Mouse (Mus musculus) cerebellum, adult 18-20 months (tissue): ENCODE data around the gene Smco3.

Experiments
- DNase-seq, 2 experiments: peaks; one replicate each; pipeline ENCODE4 v3.0.0; 2021

Smco3 gene

DNA sequence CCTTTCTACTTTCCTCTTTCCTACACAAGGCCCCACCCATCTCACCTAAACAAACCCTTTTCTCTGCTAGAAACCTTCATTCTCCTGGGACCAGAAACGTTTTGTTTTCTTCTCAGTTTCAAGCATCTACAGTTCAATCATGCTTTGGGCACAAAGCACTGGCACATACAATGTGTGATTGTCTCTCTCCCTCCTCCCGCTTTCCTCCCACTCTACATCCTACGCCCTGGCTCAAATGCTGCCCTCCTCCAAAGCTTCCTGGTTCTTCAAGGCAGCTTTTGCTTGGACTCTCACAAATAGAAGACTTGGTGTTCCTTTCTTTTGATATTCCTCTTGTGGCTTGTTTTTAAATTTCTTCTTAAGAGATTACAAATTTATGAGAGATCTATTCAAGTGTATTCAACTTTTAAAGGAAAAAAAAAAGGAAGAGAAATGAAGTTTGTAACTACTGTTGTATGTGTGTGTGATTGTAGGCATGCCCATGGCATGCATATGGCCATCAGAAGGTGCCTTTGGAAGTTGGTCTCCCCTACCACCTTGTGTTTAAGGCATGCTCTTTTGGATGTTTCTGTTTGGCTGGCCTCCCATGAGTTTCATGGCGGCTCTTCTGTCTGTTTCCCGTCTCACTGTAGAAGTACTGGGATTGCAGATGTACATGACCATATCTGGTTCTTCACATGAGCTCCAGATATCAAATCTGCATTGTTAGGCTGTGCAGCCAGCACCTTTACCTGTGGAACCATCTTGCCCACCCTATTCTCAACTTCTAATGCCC is 10.6 kb upstream of the Smco3 start:
- DNase-seq = no peak

DNA sequence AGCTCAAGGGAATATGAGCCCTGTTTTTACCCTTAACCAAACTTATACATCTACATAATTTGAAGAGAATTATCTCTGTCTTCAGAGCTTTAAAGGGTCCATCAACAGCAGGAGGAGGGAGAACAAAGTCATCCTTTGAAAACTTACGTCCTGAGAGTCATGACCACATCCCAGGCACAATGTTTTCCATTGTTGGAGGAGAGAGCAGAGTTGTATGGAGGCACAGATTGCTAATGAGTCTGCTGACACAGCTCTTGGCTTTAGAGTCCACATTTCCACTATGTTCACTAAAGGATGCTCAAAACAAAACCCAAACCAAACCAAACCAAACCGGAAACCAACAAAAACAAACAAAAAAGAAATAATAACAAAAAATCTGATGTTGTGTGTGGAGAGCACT is 9.7 kb upstream of the Smco3 start:
- no peak for DNase-seq

DNA sequence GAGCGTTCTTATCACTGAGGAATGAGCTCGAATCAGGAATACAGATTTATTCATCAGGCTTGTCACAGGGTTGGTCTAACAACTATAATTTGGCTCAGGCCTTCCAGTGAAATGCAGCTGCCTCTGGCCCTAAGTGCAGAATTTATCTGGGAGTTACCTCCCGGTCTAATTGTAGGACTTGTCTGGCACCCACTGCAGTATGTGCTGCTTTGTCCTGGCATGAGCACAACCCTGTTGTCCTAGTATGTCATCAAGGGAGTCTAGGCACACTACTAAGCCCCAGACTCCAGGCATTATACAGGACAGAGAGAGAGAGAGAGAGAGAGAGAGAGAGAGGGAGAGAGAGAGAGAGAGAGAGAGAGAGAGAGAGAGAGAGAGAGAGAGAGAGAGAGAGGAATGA is 2.1 kb upstream of the Smco3 start:
- DNase-seq = no peak

DNA sequence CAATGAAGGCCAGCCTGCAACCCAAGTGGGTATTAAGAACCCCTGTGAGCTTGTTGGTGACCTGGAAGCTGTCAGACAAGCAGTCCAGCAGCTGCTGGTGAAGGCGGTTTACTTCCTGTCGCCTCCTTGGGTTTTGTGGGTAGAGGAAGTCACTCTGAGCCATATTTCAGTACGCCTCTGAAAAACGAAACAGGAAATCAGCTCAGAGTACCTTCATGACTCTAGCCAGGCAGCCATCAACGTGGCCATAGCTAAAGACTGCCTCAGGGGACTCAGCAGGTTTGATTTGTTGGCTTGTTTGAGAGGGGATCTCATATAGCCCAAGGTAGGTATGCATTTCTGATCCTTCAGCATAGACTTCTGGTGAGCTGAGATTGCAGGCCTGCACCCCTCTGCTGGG is 3.5 kb downstream of the Smco3 start:
- no peak for DNase-seq

DNA sequence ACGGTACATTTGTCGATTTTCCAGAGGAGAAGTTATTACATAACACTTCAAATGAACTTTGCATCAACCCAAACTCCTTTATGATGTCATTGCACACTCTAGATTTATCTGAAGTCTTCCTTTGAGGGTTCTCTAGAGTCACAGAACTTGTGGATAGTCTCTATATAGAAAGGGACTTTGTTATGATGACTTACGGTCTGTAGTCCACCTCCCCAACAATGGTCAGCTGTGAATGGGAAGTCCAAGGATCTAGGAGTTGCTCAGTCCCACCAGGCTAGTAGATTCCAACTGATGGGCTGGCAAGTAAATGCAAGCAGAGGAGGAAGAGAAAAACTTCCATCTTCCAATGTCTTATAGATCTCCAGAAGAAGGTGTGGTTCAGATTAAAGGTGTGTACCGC is 6.6 kb downstream of the Smco3 start:
- peak in 1 of 2 experiments; percentile 16 for DNase-seq

DNA sequence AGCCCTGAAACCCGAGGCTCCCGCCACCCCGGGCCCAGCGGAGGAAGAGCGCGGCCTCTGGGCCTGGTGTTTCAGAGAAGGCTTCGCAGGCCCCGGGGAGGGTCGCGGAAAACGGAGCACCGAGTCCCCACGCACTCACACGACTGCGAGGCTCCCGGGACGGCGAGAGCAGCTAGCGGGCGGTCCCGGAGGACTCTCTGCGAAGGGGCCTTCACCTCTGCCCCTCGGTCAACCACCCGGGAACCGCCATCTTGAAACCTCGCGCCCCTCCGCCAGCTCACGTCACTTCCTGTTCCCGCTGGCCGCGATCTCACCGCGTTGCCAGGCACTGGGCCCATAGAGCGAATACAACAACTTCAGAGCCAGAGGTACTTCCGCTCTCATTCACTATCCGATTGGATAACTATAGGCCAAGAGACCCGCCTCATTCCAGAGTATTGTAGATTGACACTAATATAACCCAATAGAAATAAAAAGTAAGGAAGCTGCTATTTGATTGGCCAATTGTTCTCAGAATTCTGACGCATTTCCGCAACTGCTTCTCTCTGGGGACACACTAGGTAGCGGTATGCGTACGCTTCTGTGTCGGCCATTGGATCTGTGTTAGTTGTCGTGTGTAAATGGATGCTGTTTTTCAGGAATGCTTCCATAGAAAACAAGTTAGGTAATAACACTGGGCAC is 7.2 kb downstream of the Smco3 start, which contains the start of gene Wbp11:
Gene Wbp11, minus strand, starts transcription at position 353 of the 681 bp plus-strand sequence.
- DNase-seq = peak; percentile 95 to 97

DNA sequence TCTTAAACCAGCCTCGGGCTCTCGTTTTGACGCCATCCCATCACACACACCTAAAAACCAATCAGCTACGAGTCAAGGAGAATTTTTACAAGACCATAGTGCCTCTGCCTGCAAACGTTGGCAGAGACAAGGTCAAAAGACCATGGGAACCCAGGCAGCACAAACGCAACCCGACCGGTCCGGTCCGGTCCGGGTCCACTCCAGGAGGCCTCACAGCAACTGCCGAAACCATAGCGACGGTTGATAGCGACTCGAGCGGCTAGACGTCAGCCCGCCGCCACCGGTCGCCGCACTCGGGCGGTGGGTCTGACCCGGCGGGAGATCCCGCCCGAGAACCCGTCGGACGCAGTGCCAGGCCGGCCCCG is 7.8 kb downstream of the Smco3 start, which contains the start of gene BC049715:
Gene BC049715, plus strand, starts transcription at position 111 of the 365 bp plus-strand sequence.
- DNase-seq = no peak

DNA sequence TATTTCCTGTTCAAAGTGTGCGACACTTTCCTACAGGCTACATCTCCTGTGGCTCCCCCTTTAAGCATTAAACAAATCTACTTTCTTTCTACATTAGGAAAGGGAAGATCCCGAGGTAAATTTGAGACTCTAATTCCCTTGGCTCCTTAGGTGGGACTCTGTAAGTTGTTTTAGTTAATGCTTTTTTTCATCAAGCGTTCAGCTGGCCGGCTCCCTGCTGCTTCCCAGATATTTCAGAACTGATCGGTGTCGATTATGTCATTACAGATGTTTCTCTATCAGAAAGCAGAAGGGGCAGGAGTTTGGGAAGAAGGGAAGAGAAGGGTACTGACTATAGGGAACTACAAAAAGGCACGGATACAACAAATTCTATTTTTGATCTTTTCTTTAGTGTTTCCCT is 8.1 kb downstream of the Smco3 start:
- no peak for DNase-seq

DNA sequence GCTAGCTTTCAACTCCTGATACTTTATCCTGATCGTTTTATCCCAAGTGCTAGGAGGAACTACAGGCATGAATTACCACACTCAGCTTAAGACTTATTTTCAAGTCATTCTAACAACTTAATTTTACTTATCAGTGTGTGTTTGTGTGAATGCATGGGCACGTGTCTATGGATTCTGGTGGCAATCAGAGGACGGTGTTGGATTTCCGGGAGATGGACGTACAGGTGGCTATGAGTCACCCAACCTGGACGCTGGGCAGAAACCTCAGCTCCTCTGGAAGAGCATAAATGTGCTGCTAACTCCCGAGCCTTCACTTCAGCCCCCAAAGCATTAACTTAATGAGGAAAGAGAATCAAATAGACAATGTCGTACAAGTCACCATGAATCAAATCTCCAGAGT is 10.3 kb downstream of the Smco3 start:
- no peak for DNase-seq

DNA sequence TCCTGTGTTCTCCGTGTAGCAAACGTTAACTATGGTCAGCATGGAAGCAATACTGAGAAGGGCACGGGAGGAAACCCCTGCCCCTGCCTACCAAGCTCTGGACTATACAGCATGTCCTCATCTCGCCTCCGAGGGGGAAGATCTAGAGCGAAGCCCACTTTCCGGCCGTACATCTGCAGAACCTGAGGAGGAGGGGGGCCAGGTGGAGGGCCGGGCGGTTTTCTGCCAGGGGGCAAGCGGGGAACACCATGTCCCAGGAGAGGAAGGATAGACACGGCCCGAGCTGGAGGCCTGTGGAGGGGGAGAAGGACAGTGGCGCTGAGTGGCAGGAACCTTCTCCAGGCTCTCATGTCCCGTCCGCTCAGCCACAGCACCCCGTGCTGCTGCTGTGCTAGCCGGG is 14.2 kb downstream of the Smco3 start:
- DNase-seq = no peak

DNA sequence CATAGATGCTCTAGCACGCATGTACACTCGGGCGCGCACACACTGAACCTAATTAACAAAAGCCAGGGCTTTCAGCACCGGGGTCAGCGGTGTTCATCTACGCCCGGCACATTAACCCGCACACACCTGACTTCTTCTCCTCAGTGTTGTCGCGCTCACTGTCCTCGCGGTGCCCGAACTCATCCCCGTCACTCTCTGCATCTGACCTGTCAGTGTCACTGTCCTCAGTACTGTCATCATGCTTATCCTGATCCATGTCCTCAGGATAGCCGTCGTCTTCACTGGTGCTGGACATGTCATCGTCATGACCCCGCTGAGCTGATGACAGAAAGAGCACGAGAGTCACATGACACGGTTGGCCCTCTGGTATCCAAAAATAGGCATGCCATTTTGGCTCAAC is 14.9 kb downstream of the Smco3 start:
- DNase-seq = no peak

DNA sequence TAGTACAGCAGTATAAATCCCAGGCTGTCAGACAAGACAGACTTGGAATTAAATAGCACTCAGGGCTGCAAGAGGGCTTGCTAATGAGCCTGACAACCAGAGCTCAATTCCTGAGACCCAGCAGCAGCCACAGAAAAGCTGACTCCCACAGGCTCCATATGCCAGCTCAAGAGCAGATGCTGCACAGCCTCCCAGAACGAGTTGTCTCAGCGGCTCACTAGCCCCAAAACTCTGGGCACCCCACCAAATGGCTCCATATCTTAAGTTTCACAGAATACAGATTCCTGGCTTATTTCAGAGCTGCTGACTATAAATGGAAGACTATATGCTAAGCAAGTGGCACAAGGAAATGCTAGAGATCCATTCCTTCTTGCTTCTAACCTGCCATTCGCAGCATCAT is 17.7 kb downstream of the Smco3 start:
- no peak for DNase-seq

DNA sequence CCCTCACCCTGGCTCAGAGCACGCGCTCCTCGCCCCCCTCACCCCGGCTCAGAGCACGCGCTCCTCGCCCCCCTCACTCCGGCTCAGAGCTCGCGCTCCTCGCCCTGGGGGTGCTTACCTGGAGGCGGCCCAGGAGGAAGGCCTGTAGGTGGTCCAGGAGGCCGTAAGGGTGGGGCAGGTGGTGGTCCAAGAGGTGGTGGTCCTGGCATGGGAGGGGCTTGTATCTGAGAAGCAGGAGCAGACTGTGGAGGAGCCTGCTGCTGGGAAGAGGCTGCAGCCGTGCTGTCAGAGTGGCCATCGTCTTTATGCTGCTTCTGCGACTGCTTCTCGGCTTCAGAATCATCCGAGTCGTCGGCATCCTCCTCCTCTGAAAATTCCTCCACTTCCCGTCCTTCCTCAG is 18.4 kb downstream of the Smco3 start:
- no peak for DNase-seq

DNA sequence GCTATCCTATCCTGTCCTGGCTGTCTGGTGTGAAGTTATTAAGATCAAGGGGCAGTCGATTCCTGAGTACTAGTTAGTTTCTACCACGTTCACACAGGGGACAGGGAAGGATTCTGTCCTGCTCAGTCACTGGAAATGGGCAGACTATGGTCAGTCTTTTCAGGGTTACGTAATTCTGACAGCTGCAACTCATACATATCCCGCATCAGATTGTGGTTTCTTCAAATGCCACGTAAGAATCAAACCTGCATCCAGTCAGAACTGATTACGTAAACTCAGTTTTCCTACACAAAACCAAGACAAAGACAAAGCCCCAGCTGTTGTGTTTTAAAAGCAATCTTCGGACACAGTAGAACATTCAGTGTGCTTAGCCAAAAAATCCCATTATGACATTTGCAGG is 19.9 kb downstream of the Smco3 start:
- no peak for DNase-seq

DNA sequence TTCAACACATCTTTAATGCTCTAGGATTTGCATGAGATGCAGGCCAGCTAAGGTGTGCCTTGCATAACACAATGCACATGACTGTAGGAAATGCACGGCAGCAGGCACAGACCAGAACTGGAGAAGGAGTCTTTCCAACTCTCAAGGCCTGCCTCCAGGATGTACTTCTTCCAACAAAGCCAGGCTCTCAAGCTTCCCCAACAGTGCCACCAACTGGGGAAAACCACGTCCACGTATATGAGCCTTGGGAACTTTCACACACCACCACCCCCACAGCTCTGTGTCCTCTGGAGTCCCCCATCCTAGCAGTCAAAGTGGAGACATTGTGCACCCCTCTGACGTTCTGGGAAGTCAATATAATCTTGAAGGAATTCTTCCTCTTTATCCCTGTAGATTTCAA is 22.1 kb downstream of the Smco3 start:
- DNase-seq = no peak

DNA sequence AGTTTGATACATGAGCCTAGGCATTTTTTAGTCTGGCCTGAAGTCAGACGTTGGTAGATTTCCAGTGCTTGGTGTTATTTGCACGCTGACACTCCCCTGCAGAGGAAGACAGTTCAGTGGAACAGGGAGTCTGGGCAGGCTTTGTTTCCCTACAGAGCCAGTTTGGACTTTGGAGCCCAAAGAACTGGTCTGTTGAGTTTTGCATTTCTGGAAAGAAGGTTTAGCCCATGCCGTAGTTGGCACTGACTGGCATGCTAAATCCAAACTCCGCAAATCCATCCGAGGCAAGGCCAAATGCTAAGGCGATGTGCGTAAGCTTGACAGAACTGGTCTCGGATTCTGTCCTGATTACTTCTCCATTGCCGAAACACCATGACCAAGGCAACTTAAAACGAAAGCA is 24.1 kb downstream of the Smco3 start:
- DNase-seq = no peak

DNA sequence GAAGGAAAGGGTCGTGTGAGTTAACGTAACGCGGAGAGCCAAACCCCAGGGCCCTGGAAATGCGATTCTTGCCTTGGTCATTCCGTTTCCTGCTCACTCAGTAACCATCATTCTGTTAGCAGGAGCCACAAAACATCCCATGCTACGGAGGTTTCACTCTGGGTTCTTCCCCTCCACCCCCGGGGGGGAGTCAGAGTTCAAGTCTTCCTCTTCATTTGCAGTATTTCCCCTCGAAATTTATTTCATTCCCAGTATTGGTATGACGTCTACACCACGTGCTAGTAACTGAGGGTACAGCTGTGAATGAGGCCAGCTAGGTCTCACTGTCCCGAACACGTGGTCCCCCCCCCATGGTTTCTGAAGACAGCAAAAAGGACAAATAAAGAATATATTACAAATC is 25.6 kb downstream of the Smco3 start:
- DNase-seq = no peak

DNA sequence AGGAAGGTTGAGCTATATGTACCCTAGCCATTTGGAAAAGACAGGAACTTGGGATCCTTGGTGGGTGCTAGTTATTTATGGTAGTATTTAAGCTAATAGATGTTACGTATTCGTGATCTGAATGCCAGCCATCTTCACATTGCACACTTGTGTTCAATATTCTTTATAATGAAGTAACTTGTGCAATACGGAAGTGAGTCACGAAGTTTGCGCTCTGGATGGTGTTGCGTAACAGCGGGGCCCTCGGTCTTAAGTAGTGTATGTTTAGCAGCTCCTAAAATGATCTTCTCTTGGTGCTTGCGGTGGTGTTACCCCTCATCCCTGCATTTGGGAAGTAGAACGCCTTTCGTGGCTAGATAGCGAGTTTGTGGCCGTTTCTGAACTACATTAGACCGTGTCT is 26.2 kb downstream of the Smco3 start:
- no peak for DNase-seq

DNA sequence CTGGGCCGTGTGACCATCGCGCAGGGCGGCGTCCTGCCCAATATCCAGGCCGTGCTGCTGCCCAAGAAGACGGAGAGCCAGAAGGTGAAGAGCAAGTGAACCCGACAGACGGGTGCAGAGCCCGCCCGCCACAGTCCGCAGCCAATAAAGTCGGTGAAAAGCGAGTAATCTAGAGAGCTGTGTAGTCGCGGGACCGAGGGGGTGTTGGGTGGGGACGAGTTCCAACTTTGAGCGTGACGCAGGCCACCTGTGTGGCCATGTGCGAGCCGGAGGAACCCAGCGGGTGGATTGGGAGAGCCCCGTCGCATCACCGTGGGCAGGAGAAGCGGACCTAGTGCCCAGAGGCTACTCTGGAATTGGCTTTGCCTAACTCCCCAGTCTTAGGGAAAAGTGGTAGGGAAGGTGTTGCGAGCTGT is 26.6 kb downstream of the Smco3 start:
- DNase-seq = peak in 1 of 2 experiments; percentile 40

DNA sequence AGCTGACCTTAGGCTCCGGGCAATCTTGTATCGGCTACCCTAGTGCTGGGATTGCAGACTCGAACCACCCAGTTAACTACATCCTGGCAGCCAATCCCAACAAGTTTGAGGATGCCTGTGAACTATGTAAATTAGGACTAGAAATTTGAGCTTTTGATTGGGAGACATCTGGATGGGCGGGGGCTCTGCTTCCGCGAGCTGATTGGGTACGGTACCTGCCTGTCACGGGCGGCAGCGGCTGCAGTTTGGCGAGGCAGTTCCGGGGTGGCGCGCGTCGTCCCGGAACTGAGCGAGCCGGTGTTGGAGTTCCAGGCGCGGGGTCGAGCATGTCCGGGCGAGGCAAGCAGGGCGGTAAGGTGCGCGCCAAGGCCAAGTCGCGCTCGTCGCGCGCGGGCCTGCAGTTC is 27.2 kb downstream of the Smco3 start, which contains the start of gene H2afj:
Gene H2afj, plus strand, starts transcription at position 231 of the 404 bp plus-strand sequence.
- peak; percentile 97 to 98 for DNase-seq

DNA sequence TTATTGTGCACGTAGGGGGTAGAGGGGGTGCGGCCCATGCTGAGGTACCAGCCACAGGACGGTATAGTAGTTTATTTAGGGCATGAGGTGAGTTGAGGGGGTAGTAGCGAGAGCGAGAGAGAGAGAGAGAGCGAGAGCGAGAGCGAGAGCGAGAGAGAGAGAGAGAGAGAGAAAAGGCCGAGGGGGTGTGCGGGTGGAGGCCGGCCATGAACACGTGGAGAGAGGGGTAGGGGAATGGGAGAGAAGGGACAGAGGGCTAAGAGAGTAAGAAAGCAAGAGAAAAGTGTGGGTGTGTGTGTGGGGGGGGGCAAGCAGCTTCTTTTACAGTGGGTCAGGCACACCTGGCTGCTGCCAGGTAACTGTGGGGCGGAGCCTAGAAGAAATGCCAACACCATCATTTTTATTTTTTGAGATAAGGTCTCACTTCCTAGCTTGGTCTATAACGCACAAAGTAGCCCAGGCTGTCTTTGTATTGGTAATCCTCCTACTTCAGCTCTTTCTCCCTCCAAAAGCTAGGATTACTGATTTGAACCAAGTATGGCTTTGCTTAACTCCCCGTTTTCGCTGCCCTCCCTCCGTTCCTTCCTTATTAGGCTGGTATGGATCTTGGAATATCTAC is 27.7 kb downstream of the Smco3 start:
- no peak for DNase-seq

DNA sequence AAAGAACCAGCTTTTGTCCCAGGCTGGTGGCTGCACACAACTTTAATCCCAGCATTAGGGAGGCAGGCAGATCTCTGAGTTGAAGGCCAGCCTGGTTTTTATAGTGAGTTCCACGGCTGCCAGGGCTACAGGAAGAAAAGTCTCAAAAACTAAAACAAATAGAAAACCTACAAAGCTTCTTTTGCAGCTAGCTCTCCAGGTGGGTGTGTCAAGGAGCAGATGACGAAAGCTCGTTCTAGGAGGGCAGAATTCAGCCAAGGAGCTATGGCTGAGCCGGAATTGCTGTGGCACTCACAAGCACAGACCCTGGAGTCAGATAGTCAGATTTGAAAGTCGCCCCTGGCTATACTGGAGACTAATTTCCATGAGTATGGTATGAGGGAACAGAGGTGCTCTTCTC is 28.4 kb downstream of the Smco3 start:
- DNase-seq = no peak

DNA sequence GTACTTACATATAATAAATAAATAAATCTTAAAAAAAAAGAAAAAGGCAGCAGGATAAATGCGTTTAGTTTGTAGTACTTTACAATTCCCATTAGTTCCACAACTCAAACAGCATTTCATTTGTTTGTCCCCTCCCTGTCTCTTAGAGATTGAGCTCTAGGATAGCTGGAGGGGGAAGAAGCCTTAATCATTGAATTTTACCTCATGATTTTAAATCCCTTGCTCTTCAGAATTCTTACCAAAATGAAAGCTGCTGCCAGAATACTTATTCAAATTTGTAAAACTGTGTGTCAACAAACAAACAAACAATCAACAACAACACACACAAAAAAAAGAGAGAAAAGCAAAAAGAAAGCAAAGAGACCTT is 29.9 kb downstream of the Smco3 start:
- DNase-seq = no peak
